8 mouse cellular contexts compared by ENCODE assay signal in genomic region chr2:131127161-131127730, GRCm38 (mm10). TPM values are rescaled to one million over a fixed set of nuclear protein-coding genes. Genes with fewer than 3 reads are reported as not detected.
A peak's percentile ranks its signal among the peaks of the same experiment; 100 is the strongest.
DNase-seq lines count a peak whose midpoint lies in the region; ATAC-seq and TF ChIP-seq lines count a peak whose summit lies in the region.

Gene Hspa12b (plus strand): TSS chr2:131127280.

- TF ChIP-seq CTCF in CH12.LX (conservative IDR thresholded peaks at IDR 0.05 in 1 of 2, IDR thresholded peaks at IDR 0.05 in 1 of 2; ENCODE audit: low read depth in 2 of 2, low read length in 2 of 2): no peak
- TF ChIP-seq CTCF in brain, embryonic 14.5 days (IDR thresholded peaks at IDR 0.05; ENCODE audit: borderline replicate concordance, extremely low read depth, insufficient read depth, insufficient read length): no peak

- in situ Hi-C loops in CH12.LX (cut with MboI; ENCODE audit: low pct_ligation_motif_present, low pct_unique_long_range_greater_than_20kb, low sequenced_read_pairs): no loop called here

- 2% methylated on average over 28 of the region's 28 CpGs for WGBS in hindbrain, embryonic 16.5 days
- WGBS in liver, embryonic 13.5 days (ENCODE audit: insufficient replicate concordance): under 1% methylated on average over 28 of the region's 28 CpGs

- intact Hi-C loops in left cerebral cortex, postnatal 25 days (cut with DNase I): no loop called here

- H3K36me3 ChIP-seq in CH12.LX (replicated peaks in 1 of 2; ENCODE audit: control insufficient read depth in 1 of 2, insufficient read depth in 1 of 2, low read length in 1 of 2): no peaks in the 10 kb centered on the region
- no peaks in the 10 kb centered on the region for H3K36me3 ChIP-seq in hindbrain, embryonic 16.5 days (ENCODE audit: control insufficient read depth, insufficient read depth, low read length)
- no peaks in the 10 kb centered on the region for H3K36me3 ChIP-seq in liver, embryonic 13.5 days

- H3K9me3 ChIP-seq in CH12.LX (replicated peaks; ENCODE audit: low read length): no peaks in the 10 kb centered on the region
- H3K9me3 ChIP-seq in hindbrain, embryonic 16.5 days (ENCODE audit: control insufficient read depth, low read length): no peaks in the 10 kb centered on the region
- no peaks in the 10 kb centered on the region for H3K9me3 ChIP-seq in liver, embryonic 13.5 days (replicated peaks)

- no peak within 1 kb of the TSS for H3K27ac ChIP-seq in CH12.LX (ENCODE audit: insufficient read depth, low read depth)
- H3K27ac ChIP-seq in hindbrain, embryonic 16.5 days (ENCODE audit: low read depth, low read length): peak within 1 kb of the TSS; percentile 20; the same call in 1 of the 2 replicates
- H3K27ac ChIP-seq in liver, embryonic 13.5 days: peak within 1 kb of the TSS; percentile 86

- H3K4me1 ChIP-seq in CH12.LX (ENCODE audit: control insufficient read depth in 1 of 2, insufficient read depth in 2 of 2): peaks cover 13 to 50% of the 10 kb centered on the region in 2 experiments
- peaks cover 7% of the 10 kb centered on the region for H3K4me1 ChIP-seq in hindbrain, embryonic 16.5 days (ENCODE audit: control insufficient read depth, insufficient read depth, low read depth, low read length)
- peaks cover 72% of the 10 kb centered on the region for H3K4me1 ChIP-seq in liver, embryonic 13.5 days (replicated peaks)

- no peak for DNase-seq in CH12.LX (ENCODE audit: extremely low read depth)
- DNase-seq in brain, embryonic 14.5 days (ENCODE audit: low read depth): peak; percentile 44
- DNase-seq in gastrocnemius, postnatal 25 days: peak; percentile 80
- DNase-seq in liver, embryonic 13.5 days: peak; percentile 64
- DNase-seq in neural tube, embryonic 10.5 days (ENCODE audit: extremely low spot score, low spot score): peak; percentile 83
- no peak for DNase-seq in natural killer cell, adult 2 months (ENCODE audit: low spot score in 2 of 2)
- DNase-seq in left cerebral cortex, postnatal 25 days (ENCODE audit: low spot score in 2 of 2): no peak

- H3K9ac ChIP-seq in CH12.LX (ENCODE audit: insufficient read depth, low read depth): peak within 1 kb of the TSS; percentile 23; the same call in 1 of the 2 replicates
- peak within 1 kb of the TSS; percentile 64 for H3K9ac ChIP-seq in hindbrain, embryonic 16.5 days (ENCODE audit: low read depth, low read length)
- peak within 1 kb of the TSS; percentile 82 for H3K9ac ChIP-seq in liver, embryonic 13.5 days

- H3K4me3 ChIP-seq in CH12.LX (replicated peaks in 1 of 3; ENCODE audit: low read depth in 2 of 3, low read length in 2 of 3, poor library complexity in 1 of 3): peak within 1 kb of the TSS; percentile 34 to 55 (median 43)
- peak within 1 kb of the TSS; percentile 39 for H3K4me3 ChIP-seq in hindbrain, embryonic 16.5 days (ENCODE audit: low read length)
- H3K4me3 ChIP-seq in liver, embryonic 13.5 days (replicated peaks): peak within 1 kb of the TSS; percentile 64

- H3K4me2 ChIP-seq in CH12.LX (ENCODE audit: insufficient read depth, low read depth, poor library complexity, severe bottlenecking): peak within 1 kb of the TSS; percentile 55
- H3K4me2 ChIP-seq in hindbrain, embryonic 16.5 days (ENCODE audit: low read length): peak within 1 kb of the TSS; percentile 68
- peak within 1 kb of the TSS; percentile 92 for H3K4me2 ChIP-seq in liver, embryonic 13.5 days

- TF ChIP-seq POLR2A in CH12.LX (IDR thresholded peaks at IDR 0.05; ENCODE audit: low read depth, low read length): 0 out of 2 replicates have a peak, but pooled peaks have one; percentile 19
- no peak for TF ChIP-seq POLR2A in brain, embryonic 14.5 days (IDR thresholded peaks at IDR 0.05; ENCODE audit: borderline replicate concordance, extremely low read depth, insufficient read depth, insufficient read length, poor library complexity, severe bottlenecking)

- no peak for TF ChIP-seq EP300 in CH12.LX (IDR thresholded peaks at IDR 0.05; ENCODE audit: low read length)

- dilution Hi-C loops in CH12.LX (cut with MboI; ENCODE audit: extremely low pct_ligation_motif_present, extremely low pct_unique_long_range_greater_than_20kb, low sequenced_read_pairs): no loop called here

- no peaks in the 10 kb centered on the region for H3K79me2 ChIP-seq in CH12.LX (replicated peaks; ENCODE audit: control insufficient read depth, extremely low read depth, insufficient read depth, poor library complexity, severe bottlenecking)

- TF ChIP-seq RAD21 in CH12.LX (IDR thresholded peaks at IDR 0.05; ENCODE audit: low read depth, low read length): no peak

- peak; percentile 70 for ATAC-seq in hindbrain, embryonic 16.5 days
- peak; percentile 85 for ATAC-seq in liver, embryonic 13.5 days (ENCODE audit: low read depth)

- H3K27me3 ChIP-seq in CH12.LX (replicated peaks): peaks cover 42% of the 10 kb centered on the region
- H3K27me3 ChIP-seq in hindbrain, embryonic 16.5 days (replicated peaks; ENCODE audit: control insufficient read depth, insufficient read depth, low read length): no peaks in the 10 kb centered on the region
- H3K27me3 ChIP-seq in liver, embryonic 13.5 days: peaks cover 19% of the 10 kb centered on the region; the same call in 1 of the 2 replicates

TF ChIP-seq in CH12.LX, 34 proteins besides CTCF, POLR2A, EP300 and RAD21:
- TF ChIP-seq IRF4 (IDR thresholded peaks at IDR 0.05; ENCODE audit: low read depth, low read length) (peak; percentile 11; the same call in 1 of the 2 replicates), MAZ (IDR thresholded peaks at IDR 0.05; ENCODE audit: low read depth, low read length) (peak; percentile 68; the same call in 1 of the 2 replicates), NRF1 (IDR thresholded peaks at IDR 0.05; ENCODE audit: low read depth, low read length) (peak; percentile 51; the same call in 1 of the 2 replicates), JUND (conservative IDR thresholded peaks at IDR 0.05; ENCODE audit: low read depth, low read length) (no peak), RCOR1 (conservative IDR thresholded peaks at IDR 0.05; ENCODE audit: low read depth, low read length) (no peak)
TF ChIP-seq in CH12.LX: peak in this region for 3.

RNA-seq across cellular contexts. Expression of gene Hspa12b, which starts in this region (rescaled TPM):
- total RNA-seq in CH12.LX (2012; rRNA removed): 1.3 and 1.7 TPM in 2 replicates
- total RNA-seq in CH12.LX (2014; rRNA removed): 0.24 and 0.56 TPM in 2 replicates
- polyA plus RNA-seq in CH12.LX (2012; ENCODE audit: insufficient read length, low read depth): 2.0 TPM in 2 replicates
- 8.6 and 10.1 TPM in 2 replicates for polyA plus RNA-seq in brain, embryonic 14.5 days (2012; rRNA removed)
- 10 to 100 TPM; 14.5 to 16.6 TPM for total RNA-seq in gastrocnemius, postnatal 25 days (2021)
- 6.5 and 6.9 TPM in 2 replicates for polyA plus RNA-seq in hindbrain, embryonic 16.5 days (2015; fragmentation: Nextera tagmentation; extraction: Ambion mirVana)
- 2.1 and 2.2 TPM in 2 replicates for polyA plus RNA-seq in liver, embryonic 13.5 days (2015; fragmentation: Nextera tagmentation; extraction: Ambion mirVana)
- 1 to 10 TPM; 8.9 TPM for total RNA-seq in left cerebral cortex, postnatal 25 days (2021)

Comparison
In these comparisons a context has a peak if more than half of its experiments do, and no peak if none do; other contexts are left out.
1. DNase-seq: peak in brain, embryonic 14.5 days (single experiment), gastrocnemius, postnatal 25 days (single experiment), liver, embryonic 13.5 days (single experiment) and neural tube, embryonic 10.5 days (single experiment); none in CH12.LX (single experiment), natural killer cell, adult 2 months (0 of 2) and left cerebral cortex, postnatal 25 days (0 of 2).
2. H3K9ac ChIP-seq: peak in every context shown above with its lines; median percentile 82 in liver, embryonic 13.5 days; 64 in hindbrain, embryonic 16.5 days; 23 in CH12.LX.
3. Peak in every context shown above with its lines, with median percentiles within 50 percentile points of each other: H3K4me2 ChIP-seq and H3K4me3 ChIP-seq.